Mouse (Mus musculus): Measurements from ENCODE around the gene Birc3.
"Not testable (repeated sequence)": the region's sequence is repeated elsewhere in the genome, so short reads cannot be mapped to it uniquely, and the experiment has no call there.

The Birc3 gene

DNA sequence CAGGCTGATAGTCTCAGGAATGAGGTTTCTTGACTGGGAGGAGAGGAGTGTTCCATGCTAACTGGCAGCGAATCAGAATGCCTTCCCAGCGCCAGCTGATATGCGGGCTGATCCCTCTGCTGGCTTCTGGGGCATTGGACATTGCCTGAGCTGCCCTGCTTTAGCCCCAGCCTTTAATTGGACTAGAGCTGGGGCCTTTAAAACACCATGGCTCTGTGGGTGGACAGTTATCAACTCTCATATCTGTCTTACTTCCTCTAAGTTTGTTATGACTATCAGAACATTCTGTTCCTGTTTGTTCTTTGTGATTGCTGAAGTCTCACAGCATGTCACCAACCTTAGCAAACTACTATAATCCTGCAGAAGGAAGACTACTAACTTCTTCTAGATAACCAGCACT lies 5.0 kb downstream of the Birc3 start:
- no peak for DNase-seq (ENCODE audit: low spot score)

DNA sequence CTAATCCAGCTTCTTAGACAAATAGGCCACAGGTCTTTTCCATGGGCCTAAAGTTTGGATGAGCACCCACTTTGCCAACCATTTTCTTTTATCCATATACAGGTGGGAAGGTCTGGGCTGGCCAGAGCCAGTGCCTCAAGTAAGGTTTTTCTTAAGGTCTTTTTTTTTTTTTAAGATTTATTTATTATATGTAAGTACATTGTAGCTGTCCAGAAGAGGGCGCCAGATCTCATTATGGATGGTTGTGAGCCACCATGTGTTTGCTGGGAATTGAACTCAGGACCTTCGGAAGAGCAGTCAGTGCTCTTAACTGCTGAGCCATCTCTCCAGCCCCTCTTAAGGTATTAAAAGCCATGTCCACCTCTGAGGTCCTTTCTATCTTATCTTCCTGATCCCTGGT lies 6.0 kb downstream of the Birc3 start:
- DNase-seq (ENCODE audit: low spot score) = not testable (repeated sequence)

DNA sequence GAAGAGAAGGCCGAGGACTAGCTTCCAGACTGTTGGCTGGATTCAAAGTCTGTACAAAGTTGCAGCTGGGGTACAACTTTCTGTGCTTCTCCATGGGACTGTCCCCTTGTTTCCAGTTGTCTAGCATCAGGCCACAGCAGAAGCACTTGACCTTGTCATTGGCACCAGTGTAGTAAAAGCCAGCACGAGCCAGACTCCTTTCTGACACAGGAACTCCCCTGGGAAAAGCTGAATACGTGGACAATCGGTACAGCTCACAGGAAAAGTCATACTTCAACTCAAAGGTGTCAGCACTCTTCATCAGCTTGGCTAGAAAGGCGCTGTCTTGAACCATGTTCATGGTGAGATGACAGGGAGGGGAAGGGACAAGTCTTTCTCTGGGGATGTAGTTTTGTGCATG lies 12.0 kb downstream of the Birc3 start:
- no peak for DNase-seq (ENCODE audit: low spot score)

DNA sequence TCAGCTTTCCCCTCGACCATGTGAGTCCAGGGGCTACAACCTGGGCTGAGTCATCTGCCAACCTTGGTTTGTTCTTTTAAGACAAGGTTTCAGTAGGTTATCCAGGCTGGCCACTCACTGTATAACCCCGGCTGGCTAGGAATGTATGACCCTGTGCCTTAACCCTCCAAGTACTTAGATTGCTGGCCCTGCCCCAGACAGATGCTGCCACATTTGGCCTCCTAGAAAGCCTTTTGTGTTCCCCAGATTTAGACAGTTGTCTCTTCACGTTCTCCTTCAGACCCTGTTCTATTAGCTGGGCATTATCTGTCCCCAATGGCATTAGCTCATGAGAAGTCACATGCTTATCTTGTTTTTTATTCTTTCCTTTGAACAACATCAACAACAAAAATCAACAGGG lies 17.1 kb downstream of the Birc3 start:
- no peak for DNase-seq (ENCODE audit: low spot score)

DNA sequence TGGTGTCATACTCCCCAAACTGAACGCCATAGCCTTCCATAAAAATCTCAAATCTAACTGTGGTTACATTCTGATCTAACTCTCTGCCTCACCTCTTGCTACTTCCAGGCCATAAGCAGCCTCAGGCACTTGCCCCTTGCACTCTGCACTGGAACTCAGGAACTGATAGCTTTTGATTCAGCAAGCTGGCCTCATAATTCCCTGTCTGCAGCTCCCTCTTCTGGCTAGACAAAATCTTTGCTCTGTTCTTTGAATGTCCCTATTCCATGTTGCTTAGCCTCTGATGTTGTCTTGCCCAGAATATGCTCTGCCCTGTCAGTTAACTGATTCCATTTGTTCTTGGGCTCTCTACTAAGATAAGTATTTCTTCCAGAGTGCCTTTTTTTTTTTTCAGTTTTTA lies 17.6 kb downstream of the Birc3 start:
- DNase-seq (ENCODE audit: low spot score) = peak; percentile 72

DNA sequence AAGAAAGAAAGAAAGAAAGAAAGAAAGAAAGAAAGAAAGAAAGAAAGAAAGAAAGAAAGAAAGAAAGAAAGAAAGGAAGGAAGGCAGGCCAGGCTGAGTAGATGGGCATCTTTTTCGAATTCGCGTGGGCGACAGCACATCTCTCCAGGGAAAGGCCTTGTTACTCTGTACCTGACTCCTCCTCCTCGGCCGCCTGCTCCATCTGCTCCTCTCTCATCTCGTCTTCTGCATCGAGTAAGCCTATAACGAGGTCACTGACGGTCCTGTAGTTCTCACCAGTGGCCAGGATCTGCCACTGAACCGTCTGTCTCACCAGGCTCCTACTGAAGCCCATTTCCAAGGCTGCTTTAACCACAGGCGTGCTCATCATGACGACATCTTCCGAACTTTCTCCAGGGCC lies 18.8 kb downstream of the Birc3 start:
- DNase-seq (ENCODE audit: low spot score) = not testable (repeated sequence)

DNA sequence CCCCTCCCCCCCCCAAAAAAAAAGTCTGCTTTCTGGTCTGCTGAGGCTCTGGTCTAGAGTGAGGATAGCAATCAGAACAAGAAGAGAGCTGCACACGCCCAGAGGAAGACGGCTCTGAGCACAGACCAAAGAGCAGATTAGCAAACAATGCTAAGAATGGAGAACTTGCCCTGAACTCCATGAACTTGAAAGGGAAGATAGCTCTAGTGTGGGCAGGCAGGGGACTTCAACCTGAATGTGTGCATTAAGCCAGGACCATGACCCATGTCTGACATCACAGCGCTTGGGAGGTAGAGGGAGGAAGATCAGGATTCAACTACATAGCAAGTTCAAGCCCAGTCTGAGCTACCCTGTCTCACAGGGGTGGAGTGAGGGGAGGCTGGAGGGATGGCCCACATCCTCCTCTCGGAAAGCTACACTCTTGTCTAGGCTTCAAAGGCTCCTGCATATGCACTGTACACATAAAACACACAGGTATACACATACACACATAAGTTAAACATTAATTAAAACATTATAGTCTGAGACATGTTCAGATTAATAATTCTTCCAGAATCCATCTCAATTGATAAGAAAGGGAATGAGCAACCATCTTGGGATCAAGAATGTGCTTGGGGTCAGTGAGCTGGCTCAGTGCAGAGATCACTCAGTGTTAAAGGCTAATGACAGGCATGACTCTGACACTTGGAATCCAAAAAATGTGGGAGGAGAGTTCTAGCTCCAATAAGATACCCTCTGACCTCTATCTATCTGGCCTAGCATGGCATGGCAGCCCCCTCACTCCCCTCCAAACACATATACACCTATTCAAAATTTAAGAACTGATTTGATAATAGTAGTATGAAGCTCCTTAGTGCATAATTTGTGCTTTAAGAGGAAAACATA lies 20.4 kb downstream of the Birc3 start:
- DNase-seq (ENCODE audit: low spot score) = no peak

DNA sequence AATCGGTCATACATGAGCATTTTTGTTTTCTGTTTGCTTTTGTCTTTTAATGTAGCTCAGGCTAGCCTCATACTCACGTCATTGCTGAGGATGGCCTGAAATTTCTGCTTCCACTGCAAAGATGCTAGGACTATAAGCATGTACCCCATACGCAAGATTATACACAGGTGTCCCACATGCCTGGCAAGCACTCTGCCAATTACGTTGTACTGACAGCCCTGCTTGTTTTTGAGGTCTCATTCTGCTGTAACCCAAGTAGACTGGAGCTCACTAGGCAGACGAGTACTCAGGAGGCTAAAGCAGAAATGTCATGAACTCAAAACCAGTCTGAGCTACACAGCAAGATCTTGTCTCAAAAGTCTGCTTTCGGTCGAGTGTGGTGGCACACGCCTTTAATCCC lies 21.1 kb downstream of the Birc3 start:
- no peak for DNase-seq (ENCODE audit: low spot score)

DNA sequence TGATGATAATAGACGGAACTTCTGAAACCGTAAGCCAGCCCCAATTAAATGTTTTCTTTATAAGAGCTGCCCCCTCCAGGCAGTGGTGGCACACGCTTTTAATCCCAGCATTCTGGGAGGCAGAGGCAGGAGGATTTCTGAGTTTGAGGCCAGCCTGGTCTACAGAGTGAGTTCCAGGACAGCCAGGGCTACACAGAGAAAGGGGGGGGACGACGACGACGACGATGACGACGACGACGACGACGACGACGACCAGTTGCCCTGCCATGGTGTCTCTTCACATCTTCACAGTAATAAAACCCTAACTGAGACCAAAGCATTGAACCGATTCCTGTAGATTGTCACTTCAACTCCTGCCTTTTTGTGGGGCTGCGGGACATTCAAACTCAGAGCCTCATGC lies 24.8 kb downstream of the Birc3 start:
- no peak for DNase-seq (ENCODE audit: low spot score)

DNA sequence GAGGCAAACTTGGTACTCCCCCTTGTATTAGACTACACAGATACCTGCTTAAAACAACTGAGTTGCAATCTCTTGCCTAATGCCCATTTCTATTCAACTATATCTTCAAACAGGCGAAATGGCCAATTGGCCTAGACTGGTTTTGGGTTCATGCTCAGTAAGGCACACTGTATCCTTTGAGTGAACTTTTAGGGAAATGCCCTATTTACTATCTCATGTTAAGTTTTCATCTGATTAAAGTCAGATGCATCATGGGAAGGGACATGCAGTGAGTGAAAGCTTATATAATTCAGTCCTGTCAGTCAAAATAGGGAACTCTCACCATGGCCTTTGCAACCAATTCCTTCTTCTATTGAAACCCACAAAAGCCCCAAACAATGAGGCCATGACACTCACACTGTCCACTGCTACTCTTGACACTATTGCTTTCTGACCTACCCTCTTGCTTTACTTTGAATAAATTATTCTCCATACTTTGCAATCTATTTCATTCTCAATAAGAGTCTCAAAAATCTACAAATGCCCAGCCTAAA lies 26.3 kb downstream of the Birc3 start:
- DNase-seq (ENCODE audit: low spot score) = no peak

DNA sequence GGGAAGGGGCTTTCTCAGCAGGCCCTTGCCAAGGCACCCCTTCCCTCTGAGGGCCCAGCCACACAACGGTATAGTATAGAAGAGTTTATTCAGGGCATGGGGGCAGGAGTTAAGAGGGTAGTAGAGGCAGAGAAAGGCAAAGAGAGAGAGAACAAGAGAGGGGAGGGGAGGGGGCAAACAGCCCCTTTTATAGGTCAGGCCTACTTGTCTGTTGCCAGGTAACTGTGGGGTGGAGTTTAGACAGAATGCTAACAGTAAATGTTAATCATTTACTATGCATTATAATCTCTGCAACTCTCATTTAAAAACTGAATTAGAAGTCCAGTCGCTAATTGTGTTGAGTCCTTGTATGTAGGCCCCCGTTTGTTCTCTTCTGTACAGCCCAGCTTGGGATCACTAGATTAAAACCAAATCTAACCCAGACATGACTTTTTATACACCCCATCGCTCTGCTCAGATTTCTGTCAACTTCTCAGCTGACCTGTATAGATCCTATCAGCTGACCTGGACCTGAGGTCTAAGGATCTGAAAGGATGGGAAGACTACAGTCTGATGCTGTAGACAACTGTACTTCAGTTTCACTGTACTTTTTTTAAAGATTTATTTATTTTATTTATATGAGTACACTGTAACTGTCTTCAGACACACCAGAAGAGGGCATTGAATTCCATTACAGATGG lies 27.6 kb downstream of the Birc3 start:
- DNase-seq (ENCODE audit: low spot score) = no peak

DNA sequence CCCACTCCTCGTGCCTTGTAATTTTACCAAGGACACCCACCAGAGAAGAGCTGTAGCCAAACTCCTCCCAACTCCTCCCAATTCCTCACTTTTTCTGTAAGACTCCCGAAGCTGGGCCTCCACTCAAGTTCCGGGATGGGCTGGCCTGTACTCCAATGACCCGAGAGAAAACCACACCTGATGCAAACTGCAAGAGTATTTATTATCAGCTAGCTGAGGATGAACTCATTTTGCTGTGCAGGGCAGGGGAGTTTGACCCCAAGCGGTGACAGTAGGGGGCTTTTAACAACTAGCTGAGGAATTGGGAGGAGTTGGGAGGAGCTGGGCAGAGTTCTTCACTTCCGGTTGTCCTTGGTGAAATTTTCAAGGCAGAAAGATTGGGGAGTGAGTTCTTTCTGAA lies 31.8 kb downstream of the Birc3 start:
- no peak for DNase-seq (ENCODE audit: low spot score)

DNA sequence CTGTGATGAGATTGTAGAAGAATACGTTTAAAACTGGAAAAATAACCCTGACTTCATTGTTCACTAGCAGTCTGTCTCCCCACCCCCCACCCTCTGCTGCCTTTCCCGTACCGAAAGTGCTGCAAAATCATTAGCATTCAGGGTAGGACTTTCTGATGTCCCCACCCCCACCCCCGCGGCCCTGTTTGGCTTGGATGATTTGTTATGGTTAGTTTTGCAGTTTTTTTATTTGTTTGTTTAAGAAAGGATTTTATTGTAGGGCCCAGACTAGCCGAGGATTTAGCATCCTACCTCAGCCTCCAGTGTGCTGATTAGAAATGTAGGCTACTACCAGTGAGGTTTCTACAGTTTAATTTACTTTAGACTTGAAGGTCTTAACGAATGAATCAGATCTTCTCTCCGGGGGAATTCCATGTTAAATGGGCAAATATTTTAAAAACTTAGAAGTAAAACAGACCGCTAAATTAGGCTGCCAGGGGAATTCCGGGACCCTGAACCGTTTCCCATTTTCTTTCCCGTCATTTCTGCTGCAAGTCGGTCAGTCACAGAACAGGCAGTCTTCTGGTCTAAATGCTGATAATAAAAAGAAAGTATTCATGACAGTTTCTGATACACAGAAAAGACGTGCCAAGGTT lies 35.1 kb downstream of the Birc3 start:
- peak; percentile 50 for DNase-seq (ENCODE audit: low spot score)

DNA sequence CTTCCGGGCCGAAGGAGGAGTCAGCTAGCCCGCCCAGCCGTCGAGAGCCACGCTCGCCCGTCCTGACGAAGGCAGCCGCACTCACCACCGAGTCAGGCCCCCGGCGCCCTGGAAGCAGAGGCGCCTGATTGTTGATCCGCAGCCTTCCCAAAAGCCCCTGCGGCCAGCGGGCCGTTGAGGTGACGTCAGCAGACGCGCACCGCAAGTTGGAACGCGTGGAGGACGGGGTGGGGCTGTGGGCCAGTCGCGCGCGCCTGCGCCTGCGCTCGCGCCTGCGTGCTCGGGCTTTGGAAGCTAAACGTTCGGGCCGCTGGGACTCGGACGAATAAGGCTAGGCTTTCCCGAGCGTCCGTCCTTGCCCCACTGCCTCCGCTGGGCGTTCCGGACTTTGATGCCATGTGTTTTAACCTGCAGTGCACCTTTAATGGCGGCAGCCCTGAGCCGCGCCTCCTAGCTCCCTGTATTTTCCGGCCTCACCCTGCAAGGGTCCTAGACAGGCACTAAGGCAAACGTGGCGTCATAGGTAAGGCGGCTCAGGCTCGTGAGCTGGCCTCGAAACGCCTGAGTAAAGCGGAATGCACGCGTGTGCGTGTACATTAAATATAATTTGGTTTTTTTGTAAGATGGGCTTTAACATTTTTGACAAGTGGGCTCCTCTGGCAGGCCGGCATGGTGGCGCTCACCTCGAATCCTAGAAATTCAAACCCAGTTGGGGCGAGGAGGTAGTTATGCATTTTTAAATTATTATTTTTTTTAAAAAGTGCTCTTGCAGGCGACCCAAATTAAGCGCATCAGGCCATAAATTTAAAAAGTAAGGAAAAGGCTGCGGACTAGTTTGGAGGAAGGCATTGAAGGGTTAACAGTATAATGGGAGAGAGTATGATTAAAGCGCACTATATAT lies 35.8 kb downstream of the Birc3 start, which contains the start of gene Birc2:
Gene Birc2 (minus strand): TSS at position 160 of the 901 bp plus-strand sequence.
- DNase-seq (ENCODE audit: low spot score) = peak; percentile 96

DNA sequence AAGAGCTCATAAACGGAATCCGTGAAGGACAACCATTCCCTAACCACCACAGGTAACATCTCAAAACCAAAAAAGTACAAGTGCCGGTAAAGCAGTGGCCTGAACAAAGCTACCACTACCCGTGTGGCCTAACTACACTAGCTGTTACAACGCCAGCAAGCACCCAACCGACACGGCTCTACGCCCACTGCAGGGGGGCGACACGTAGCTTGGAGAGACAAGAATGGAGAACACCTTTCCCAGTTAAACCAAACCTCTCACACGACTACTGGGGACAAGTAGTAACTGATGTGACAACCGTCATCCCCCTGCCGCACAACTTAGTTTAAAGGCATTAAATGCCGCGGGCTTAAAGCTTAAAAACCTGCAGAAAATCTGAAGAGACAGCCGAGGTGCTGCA lies 36.7 kb downstream of the Birc3 start:
- DNase-seq (ENCODE audit: low spot score) = peak; percentile 56

DNA sequence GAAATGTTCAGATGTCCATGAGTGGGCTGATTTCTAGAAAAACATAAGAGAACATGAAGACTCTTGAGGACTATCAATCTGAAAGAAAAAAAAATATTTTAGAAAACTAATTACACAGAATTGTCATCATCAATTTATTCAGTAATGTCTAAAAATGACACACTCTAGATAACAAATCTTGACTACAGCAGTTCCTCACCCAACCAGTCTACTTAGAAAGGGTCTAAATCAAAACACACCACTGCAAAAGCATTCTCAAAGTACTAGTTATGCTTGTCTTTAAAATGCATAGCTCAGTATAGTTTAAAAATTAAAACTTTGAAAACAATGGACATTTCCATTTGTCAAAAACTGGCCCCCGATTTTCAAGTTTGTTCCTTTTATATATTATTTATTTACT lies 37.7 kb downstream of the Birc3 start:
- no peak for DNase-seq (ENCODE audit: low spot score)

DNA sequence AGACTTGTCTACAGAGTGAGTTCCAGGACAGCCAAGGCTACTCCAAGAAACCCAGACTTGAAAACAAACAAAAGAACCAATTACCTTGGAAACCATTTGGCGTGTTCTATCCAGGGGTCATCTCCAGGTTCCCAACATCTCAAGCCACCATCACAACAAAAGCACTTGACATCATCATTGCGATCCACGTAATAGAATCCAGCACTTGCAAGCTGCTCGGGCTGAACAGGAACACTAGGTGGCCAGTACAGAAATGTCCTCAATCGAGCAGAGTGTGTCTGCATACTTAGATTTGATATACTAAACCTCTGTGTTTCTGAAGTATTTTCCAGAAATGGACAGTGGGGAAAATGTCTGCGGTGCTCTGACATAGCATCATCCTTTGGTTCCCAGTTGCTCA lies 39.6 kb downstream of the Birc3 start:
- no peak for DNase-seq (ENCODE audit: low spot score)

DNA sequence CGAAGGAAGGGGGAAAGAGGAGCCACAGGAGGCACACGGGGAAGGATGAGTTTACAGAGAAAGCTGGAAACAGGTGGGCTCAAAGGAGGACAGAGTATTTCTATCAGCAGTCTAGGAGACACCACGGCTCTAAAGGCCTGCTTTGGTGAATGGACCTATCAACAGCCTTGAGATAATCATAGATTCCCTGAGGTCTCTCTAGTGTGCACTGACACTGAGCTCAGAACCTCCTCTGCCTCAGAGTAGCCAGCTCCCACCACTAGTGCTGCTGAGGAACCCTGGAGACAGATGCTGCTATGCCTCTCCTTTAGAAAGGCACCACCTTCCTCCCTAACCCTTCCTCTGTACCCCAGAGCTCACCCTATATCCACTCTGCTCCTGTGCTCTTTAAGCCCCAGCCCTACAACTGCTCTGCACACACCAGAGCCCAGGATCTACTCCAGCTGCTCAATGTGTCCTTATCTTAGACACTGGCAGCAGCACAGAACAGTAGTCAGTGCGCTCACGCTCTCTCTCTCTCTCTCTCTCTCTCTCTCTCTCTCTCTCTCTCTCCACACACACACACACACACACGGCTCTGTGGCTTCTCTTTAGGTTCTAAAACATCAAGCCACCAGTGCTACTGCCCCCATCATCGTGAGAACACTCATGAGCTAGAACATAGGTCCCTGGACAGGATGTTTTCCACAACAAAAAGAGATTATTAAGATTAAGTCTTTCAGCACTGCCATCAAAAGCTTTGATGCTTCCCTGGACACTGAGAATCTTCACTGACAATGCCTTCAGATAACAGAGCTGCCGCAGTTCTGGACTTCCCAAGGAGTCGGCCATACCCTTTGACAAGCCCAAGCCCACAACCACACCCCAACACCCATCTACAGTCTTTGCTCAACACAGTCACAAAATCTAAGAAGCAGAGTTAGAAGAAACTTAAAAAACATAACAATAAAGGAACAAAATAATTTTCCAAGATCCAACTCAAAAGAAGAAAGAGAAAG lies 43.2 kb downstream of the Birc3 start:
- no peak for DNase-seq (ENCODE audit: low spot score)

DNA sequence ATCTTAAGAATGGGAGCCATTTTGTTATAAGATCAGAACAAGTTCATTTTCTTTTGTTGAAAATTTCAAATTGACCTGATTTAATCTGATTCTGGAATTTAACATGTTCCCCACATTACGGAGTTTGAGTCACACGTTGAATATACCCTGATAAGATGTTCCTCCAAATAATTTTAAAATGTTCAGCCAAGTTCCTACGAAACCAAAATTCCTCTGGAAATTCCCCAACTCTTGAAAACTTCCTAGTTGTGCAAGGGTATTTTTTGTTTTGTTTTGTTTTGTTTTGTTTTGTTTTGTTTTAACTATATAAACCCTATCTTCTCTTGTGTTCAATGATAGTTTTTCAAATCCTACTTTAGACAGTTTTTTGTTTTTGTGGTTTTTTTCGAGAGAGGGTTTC lies 44.3 kb downstream of the Birc3 start:
- DNase-seq (ENCODE audit: low spot score) = no peak

DNA sequence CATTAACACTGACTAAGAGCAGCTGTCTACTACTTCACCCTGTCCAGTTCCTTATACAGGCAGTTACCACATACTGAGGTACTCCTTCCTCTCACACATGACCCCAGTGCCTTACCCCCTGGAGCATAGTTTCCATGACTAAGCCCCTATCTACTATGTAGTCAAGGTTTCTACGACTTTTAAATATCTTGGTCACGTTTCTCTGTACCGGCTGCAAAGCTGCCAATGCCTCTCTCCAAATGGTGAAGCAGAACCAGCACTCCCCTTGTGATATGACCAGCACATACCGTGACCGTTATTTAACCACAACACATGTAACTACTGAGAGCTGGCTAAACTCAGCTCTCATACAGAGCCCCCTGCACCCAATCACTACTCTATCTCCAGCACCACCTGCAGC lies 48.1 kb downstream of the Birc3 start:
- no peak for DNase-seq (ENCODE audit: low spot score)
